Mouse (Mus musculus): ENCODE measurements around the gene Jak1.

Jak1 gene

GRCm38 (mm10) chr4:101157476-101157875 lies 107.6 kb downstream of the Jak1 start:
- in situ Hi-C loops (cut with MboI, MseI), result no loop called here

- in situ Hi-C loops (cut with MboI, MseI), result no loop called here
These were observed 109.5 kb downstream of the Jak1 start for GRCm38 (mm10) chr4:101155541-101155940.

- in situ Hi-C loops (cut with MboI, MseI), result no loop called here
These were observed 118.0 kb downstream of the Jak1 start for GRCm38 (mm10) chr4:101146891-101147655.

GRCm38 (mm10) chr4:101146047-101146745 lies 118.9 kb downstream of the Jak1 start:
- in situ Hi-C loops (cut with MboI, MseI), result no loop called here

GRCm38 (mm10) chr4:101144790-101145189 lies 120.3 kb downstream of the Jak1 start:
- in situ Hi-C loops (cut with MboI, MseI), result no loop called here

- in situ Hi-C loops (cut with MboI, MseI), result no loop called here
These were observed 120.7 kb downstream of the Jak1 start for GRCm38 (mm10) chr4:101144361-101144760.

- in situ Hi-C loops (cut with MboI, MseI), result no loop called here
These were observed 121.2 kb downstream of the Jak1 start for GRCm38 (mm10) chr4:101143901-101144300.

- in situ Hi-C loops (cut with MboI, MseI), result no loop called here
These were observed 123.3 kb downstream of the Jak1 start for GRCm38 (mm10) chr4:101141768-101142167.

- in situ Hi-C loops (cut with MboI, MseI), result loop anchor here (10.0 kb wide), 1 partner anchor 113 kb away; the partner anchor contains the start of gene Gm10577
These were observed 127.1 kb downstream of the Jak1 start for GRCm38 (mm10) chr4:101137975-101138374.

GRCm38 (mm10) chr4:101135909-101136308 lies 129.2 kb downstream of the Jak1 start:
- in situ Hi-C loops (cut with MboI, MseI), result loop anchor here (10.0 kb wide), 1 partner anchor 111 kb away; the partner anchor contains the start of gene Gm10577

- in situ Hi-C loops (cut with MboI, MseI), result loop anchor here (10.0 kb wide), 1 partner anchor 110 kb away; the partner anchor contains the start of gene Gm10577
These were observed 130.1 kb downstream of the Jak1 start for GRCm38 (mm10) chr4:101135013-101135412.

- in situ Hi-C loops (cut with MboI, MseI), result loop anchor here (25.0 kb wide), 1 partner anchor 534 kb away; no protein-coding TSS in a partner anchor
These were observed 144.1 kb downstream of the Jak1 start for GRCm38 (mm10) chr4:101121002-101121401.

GRCm38 (mm10) chr4:101107122-101107521 lies 158.0 kb downstream of the Jak1 start:
- in situ Hi-C loops (cut with MboI, MseI), result loop anchor here (25.0 kb wide), 1 partner anchor 520 kb away; no protein-coding TSS in a partner anchor
